Mouse (Mus musculus) brain, embryonic 14.5 days (tissue): ENCODE data around the gene Dlgap4.

ENCODE experiments used
- CTCF ChIP-seq: fragments of 200-500 bp; IDR thresholded peaks from 2 replicates; pipeline ENCODE4 v1.5.1; 2012; ENCODE audit warnings: inconsistent platforms, mild to moderate bottlenecking, moderate library complexity, borderline replicate concordance; ENCODE audit not compliant: insufficient read depth, insufficient read length; ENCODE audit errors: extremely low read depth
- POLR2A ChIP-seq: fragments of 200-500 bp; IDR thresholded peaks from 2 replicates; pipeline ENCODE4 v1.6.1; 2012; ENCODE audit warnings: mild to moderate bottlenecking, inconsistent platforms, borderline replicate concordance; ENCODE audit not compliant: poor library complexity, insufficient read depth, insufficient read length, severe bottlenecking; ENCODE audit errors: extremely low read depth

DNA sequence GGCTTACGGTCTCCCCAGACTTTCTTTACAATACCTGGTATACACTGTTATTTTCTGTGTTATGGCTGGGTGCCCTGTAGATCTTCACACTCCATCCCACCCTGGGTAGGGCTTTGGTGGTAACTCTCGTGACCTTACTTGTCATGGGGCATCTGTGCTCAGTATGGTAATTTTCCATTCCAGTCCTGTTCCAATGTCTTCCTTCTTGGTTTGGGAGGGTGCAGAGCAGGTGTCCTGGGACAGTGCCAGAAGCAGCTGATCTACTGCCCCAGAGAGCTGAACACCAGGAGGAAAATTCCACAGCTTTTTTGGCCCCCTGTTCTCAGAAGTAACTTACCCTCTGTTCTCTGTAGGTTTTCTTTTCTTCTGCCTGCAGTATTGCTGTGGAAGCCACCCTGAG, 47.0 kb upstream of the Dlgap4 start:
- no peak for TF ChIP-seq POLR2A
- TF ChIP-seq CTCF: no peak
